Mouse (Mus musculus) c-Kit-positive CD71-positive TER-119-negative erythroid progenitor cells, embryonic 14.5 days (primary cell): ENCODE results near the gene 1700011L22Rik.

Experiments
- DNase-seq: peaks from one replicate; pipeline ENCODE4 v3.0.0-alpha.2; 2013; ENCODE audit warnings: low read depth

Gene 1700011L22Rik

GRCm38 (mm10) chr8:79239320-79239719 lies 9.1 kb downstream of the 1700011L22Rik start:
- DNase-seq: no peak

GRCm38 (mm10) chr8:79229266-79229888 lies 19.0 kb downstream of the 1700011L22Rik start:
- DNase-seq: no peak

- no peak for DNase-seq
Observed at GRCm38 (mm10) chr8:79227916-79228315, 20.5 kb downstream of the 1700011L22Rik start.

GRCm38 (mm10) chr8:79227194-79227593 lies 21.2 kb downstream of the 1700011L22Rik start:
- no peak for DNase-seq

GRCm38 (mm10) chr8:79226046-79226445 lies 22.3 kb downstream of the 1700011L22Rik start:
- DNase-seq: no peak

GRCm38 (mm10) chr8:79225586-79225985 lies 22.8 kb downstream of the 1700011L22Rik start:
- DNase-seq: no peak

- no peak for DNase-seq
Observed at GRCm38 (mm10) chr8:79224363-79224762, 24.0 kb downstream of the 1700011L22Rik start.

GRCm38 (mm10) chr8:79222752-79223141 lies 25.6 kb downstream of the 1700011L22Rik start:
- no peak for DNase-seq

GRCm38 (mm10) chr8:79222106-79222751 lies 26.1 kb downstream of the 1700011L22Rik start:
- no peak for DNase-seq

GRCm38 (mm10) chr8:79211630-79212029 lies 36.7 kb downstream of the 1700011L22Rik start:
- no peak for DNase-seq

- no peak for DNase-seq
Observed at GRCm38 (mm10) chr8:79209641-79210358, 38.6 kb downstream of the 1700011L22Rik start.

- no peak for DNase-seq
Observed at GRCm38 (mm10) chr8:79208691-79209640, 39.4 kb downstream of the 1700011L22Rik start.

- no peak for DNase-seq
Observed at GRCm38 (mm10) chr8:79208181-79208580, 40.2 kb downstream of the 1700011L22Rik start.

- no peak for DNase-seq
Observed at GRCm38 (mm10) chr8:79206895-79207294, 41.5 kb downstream of the 1700011L22Rik start.

- DNase-seq: no peak
Observed at GRCm38 (mm10) chr8:79201446-79202147, 46.8 kb downstream of the 1700011L22Rik start.

- DNase-seq: no peak
Observed at GRCm38 (mm10) chr8:79198675-79199074, 49.7 kb downstream of the 1700011L22Rik start.

- DNase-seq: no peak
Observed at GRCm38 (mm10) chr8:79196481-79196880, 51.9 kb downstream of the 1700011L22Rik start.

GRCm38 (mm10) chr8:79190071-79190470 lies 58.3 kb downstream of the 1700011L22Rik start:
- no peak for DNase-seq

GRCm38 (mm10) chr8:79185488-79185887 lies 62.9 kb downstream of the 1700011L22Rik start:
- no peak for DNase-seq

GRCm38 (mm10) chr8:79179678-79180077 lies 68.7 kb downstream of the 1700011L22Rik start:
- no peak for DNase-seq

- no peak for DNase-seq
Observed at GRCm38 (mm10) chr8:79175991-79176390, 72.4 kb downstream of the 1700011L22Rik start.
